Mouse (Mus musculus): Measurements from ENCODE around the gene Tmem114.

DNA sequence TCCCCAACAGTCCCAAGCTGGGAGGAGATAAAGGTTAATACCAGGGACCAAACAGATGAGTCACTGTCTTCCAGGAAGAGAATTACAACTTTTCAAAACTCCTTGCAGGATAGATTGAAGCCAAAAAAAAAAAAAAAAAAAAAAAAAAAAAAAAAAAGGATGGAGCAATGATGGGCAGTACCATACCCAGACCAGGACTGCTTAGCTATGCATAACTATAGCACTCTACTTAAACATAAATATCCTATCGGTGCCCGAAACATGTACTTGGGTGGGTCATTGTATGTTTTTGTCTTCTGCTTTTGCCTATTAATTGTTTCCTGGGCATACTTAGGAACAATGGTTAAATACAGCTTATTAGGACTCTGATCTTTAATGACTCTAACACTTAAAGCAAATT lies 45.2 kb upstream of the Tmem114 start:
- no peak for TF ChIP-seq CTCF (IDR thresholded peaks at IDR 0.05; ENCODE audit: low read depth)
- no peak for TF ChIP-seq EP300 (optimal IDR thresholded peaks at IDR 0.05)

Measured in stomach, postnatal 0 days (tissue).